Mouse (Mus musculus): Measurements from ENCODE around the gene Vsig8.

DNA sequence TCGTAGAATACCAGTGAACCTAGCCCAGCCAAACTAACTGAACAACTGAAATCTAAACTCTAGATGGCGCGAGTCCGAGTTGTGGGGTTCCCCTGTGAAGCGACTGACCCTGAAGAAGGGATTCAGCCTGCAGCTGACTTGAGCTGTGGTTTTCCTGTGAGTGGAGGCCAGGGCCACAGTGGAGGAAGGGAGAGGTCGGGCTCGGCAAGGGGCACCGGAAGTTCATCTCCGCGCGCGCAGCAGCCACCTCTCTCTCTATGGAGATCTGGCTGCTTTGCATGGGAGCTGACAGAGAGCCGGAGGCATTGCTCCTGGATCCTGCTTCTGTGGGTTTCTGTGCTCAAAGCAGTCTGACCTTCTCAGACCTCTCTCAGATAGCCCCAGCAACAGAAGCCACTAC is 42.8 kb upstream of the Vsig8 start:
- TF ChIP-seq FLI1 (IDR thresholded peaks at IDR 0.05; ENCODE audit: low read length) (peak; percentile 87), GATA1 (IDR thresholded peaks at IDR 0.05; ENCODE audit: borderline replicate concordance, low read length) (no peak)
